Mouse (Mus musculus) heart, embryonic 14.5 days (tissue): ENCODE measurements at regions not wholly inside any gene's neighbourhood (a gene's known extent, or its start where the extent isn't known, plus 50 kb on each side); places are given as distances from the start of the nearest gene placed in this dataset.

Experiments
- ATAC-seq: fragments of 200-750 bp; cut with Nextera tagmentation; 2 replicates; pipeline ENCODE4 v1.8.0; 2017; ENCODE audit warnings: low read depth, moderate TSS enrichment; ENCODE audit not compliant: insufficient number of reproducible peaks, insufficient read depth, low FRiP score
- H3K27ac ChIP-seq, 2 experiments: fragments of 200-500 bp in 1 of 2; fragments of 300-500 bp in 1 of 2; sonication (generic) in 1 of 2; replicated peaks in 1 of 2; 2 replicates each; pipeline ENCODE4 v1.5.1; 2012 to 2014; ENCODE audit warnings: low read depth in 2 of 2, low read length in 2 of 2, control low read depth in 1 of 2, mild to moderate bottlenecking in 1 of 2, mixed read lengths in 1 of 2; ENCODE audit not compliant: control insufficient read depth in 1 of 2, insufficient read depth in 1 of 2
- H3K27me3 ChIP-seq: fragments of 300-500 bp; sonication (generic); 2 replicates; pipeline ENCODE4 v1.6.1; 2014; ENCODE audit warnings: mild to moderate bottlenecking, low read length, control low read depth; ENCODE audit not compliant: control insufficient read depth, insufficient read depth
- H3K36me3 ChIP-seq: fragments of 300-500 bp; sonication (generic); 2 replicates; pipeline ENCODE4 v1.6.1; 2014; ENCODE audit warnings: mild to moderate bottlenecking, control low read depth, low read length, mixed read lengths; ENCODE audit not compliant: control insufficient read depth, insufficient read depth
- H3K4me1 ChIP-seq, 2 experiments: fragments of 200-500 bp in 1 of 2; fragments of 300-500 bp in 1 of 2; sonication (generic) in 1 of 2; 2 replicates each; pipeline ENCODE4 v1.6.1; 2012 to 2014; ENCODE audit warnings: low read length in 2 of 2, control low read depth in 1 of 2, mixed read lengths in 1 of 2; ENCODE audit not compliant: control insufficient read depth in 2 of 2, insufficient read depth in 2 of 2
- H3K4me2 ChIP-seq: fragments of 300-500 bp; sonication (generic); 2 replicates; pipeline ENCODE4 v1.6.1; 2014; ENCODE audit warnings: mild to moderate bottlenecking, low read length
- H3K4me3 ChIP-seq, 2 experiments: fragments of 200-500 bp in 1 of 2; fragments of 300-500 bp in 1 of 2; sonication (generic) in 1 of 2; 2 replicates each; pipeline ENCODE4 v1.5.1; 2012 to 2014; ENCODE audit warnings: low read length in 2 of 2, mild to moderate bottlenecking in 2 of 2, control low read depth in 1 of 2, low read depth in 1 of 2, moderate library complexity in 1 of 2; ENCODE audit not compliant: control insufficient read depth in 1 of 2, insufficient read depth in 1 of 2
- H3K9ac ChIP-seq: fragments of 300-500 bp; sonication (generic); 2 replicates; pipeline ENCODE4 v1.6.1; 2014; ENCODE audit warnings: mild to moderate bottlenecking, low read length
- H3K9me3 ChIP-seq: fragments of 300-500 bp; sonication (generic); 2 replicates; pipeline ENCODE4 v1.6.1; 2016; ENCODE audit warnings: low read length, control low read depth; ENCODE audit not compliant: control insufficient read depth
- WGBS: fragments of 180-500 bp; shearing (Covaris S2); extraction: QIAGEN DNeasy Blood & Tissue Kit; methylation state at CpG from one replicate; pipeline ENCODE4 v1.1.7; 2014; 5-methylcytosine and 5-hydroxymethylcytosine counted together

GRCm38 (mm10) chrX:10833681-10834080 is 118.9 kb downstream of the Mid1ip1 start:
- Histone ChIP-seq H3K27me3 (no peaks in the 10 kb centered on the region), H3K27ac (no peak overlapping the region), H3K4me2 (no peak overlapping the region), H3K9me3 (no peaks in the 10 kb centered on the region), H3K4me1 (peaks cover 2 to 3% of the 10 kb centered on the region in 2 experiments; a peak in 2 of 4 replicates), H3K4me3 (no peak overlapping the region), H3K36me3 (no peaks in the 10 kb centered on the region), H3K9ac (no peak overlapping the region)
- WGBS: 25% methylated on average over 1 of the region's 1 CpGs
- no peak for ATAC-seq

GRCm38 (mm10) chrX:10857089-10857488 is 142.3 kb downstream of the Mid1ip1 start:
- no peaks in the 10 kb centered on the region for H3K27me3 ChIP-seq
- no peaks in the 10 kb centered on the region for H3K36me3 ChIP-seq
- H3K4me2 ChIP-seq: no peak overlapping the region
- H3K4me1 ChIP-seq: no peaks in the 10 kb centered on the region
- H3K9me3 ChIP-seq: no peaks in the 10 kb centered on the region
- 59% methylated on average over 6 of the region's 6 CpGs for WGBS
- no peak for ATAC-seq
- H3K27ac ChIP-seq: no peak overlapping the region
- H3K9ac ChIP-seq: no peak overlapping the region
- H3K4me3 ChIP-seq: no peak overlapping the region

GRCm38 (mm10) chrX:10857668-10858067 is 142.9 kb downstream of the Mid1ip1 start:
- no peak overlapping the region for H3K4me2 ChIP-seq
- no peaks in the 10 kb centered on the region for H3K4me1 ChIP-seq
- no peak overlapping the region for H3K27ac ChIP-seq
- WGBS: 52% methylated on average over 3 of the region's 3 CpGs
- H3K9me3 ChIP-seq: no peaks in the 10 kb centered on the region
- H3K27me3 ChIP-seq: no peaks in the 10 kb centered on the region
- no peak overlapping the region for H3K4me3 ChIP-seq
- H3K9ac ChIP-seq: no peak overlapping the region
- no peaks in the 10 kb centered on the region for H3K36me3 ChIP-seq
- no peak for ATAC-seq

GRCm38 (mm10) chrX:10871613-10872012 is 156.8 kb downstream of the Mid1ip1 start:
- Histone ChIP-seq H3K9ac (no peak overlapping the region), H3K4me3 (no peak overlapping the region), H3K4me1 (no peaks in the 10 kb centered on the region), H3K4me2 (no peak overlapping the region), H3K9me3 (no peaks in the 10 kb centered on the region), H3K27ac (no peak overlapping the region), H3K36me3 (no peaks in the 10 kb centered on the region), H3K27me3 (no peaks in the 10 kb centered on the region)
- WGBS: 66% methylated on average over 4 of the region's 4 CpGs
- no peak for ATAC-seq

GRCm38 (mm10) chrX:10877856-10878255 is 163.0 kb downstream of the Mid1ip1 start:
- H3K36me3 ChIP-seq: no peaks in the 10 kb centered on the region
- H3K4me1 ChIP-seq: no peaks in the 10 kb centered on the region
- H3K27me3 ChIP-seq: no peaks in the 10 kb centered on the region
- no peak overlapping the region for H3K27ac ChIP-seq
- no peak overlapping the region for H3K4me3 ChIP-seq
- no peak for ATAC-seq
- no peak overlapping the region for H3K9ac ChIP-seq
- no peak overlapping the region for H3K4me2 ChIP-seq
- WGBS: 87% methylated on average over 5 of the region's 5 CpGs
- H3K9me3 ChIP-seq: no peaks in the 10 kb centered on the region

GRCm38 (mm10) chrX:10878922-10879321 is 164.1 kb downstream of the Mid1ip1 start:
- no peak for ATAC-seq
- 79% methylated on average over 5 of the region's 5 CpGs for WGBS

GRCm38 (mm10) chrX:10883729-10884464 is 169.1 kb downstream of the Mid1ip1 start:
- H3K4me1 ChIP-seq: no peaks in the 10 kb centered on the region
- no peaks in the 10 kb centered on the region for H3K36me3 ChIP-seq
- no peak for ATAC-seq
- WGBS: 76% methylated on average over 11 of the region's 11 CpGs
- no peak overlapping the region for H3K4me2 ChIP-seq
- H3K27me3 ChIP-seq: no peaks in the 10 kb centered on the region
- no peaks in the 10 kb centered on the region for H3K9me3 ChIP-seq
- no peak overlapping the region for H3K27ac ChIP-seq
- H3K9ac ChIP-seq: no peak overlapping the region
- H3K4me3 ChIP-seq: no peak overlapping the region

More at GRCm38 (mm10) chrX:10878922-10879321, 164.1 kb downstream of the Mid1ip1 start:
- H3K4me1 ChIP-seq: no peaks in the 10 kb centered on the region
- H3K27me3 ChIP-seq: no peaks in the 10 kb centered on the region
- no peak overlapping the region for H3K9ac ChIP-seq
- H3K4me2 ChIP-seq: no peak overlapping the region
- no peaks in the 10 kb centered on the region for H3K9me3 ChIP-seq
- no peak overlapping the region for H3K27ac ChIP-seq
- H3K36me3 ChIP-seq: no peaks in the 10 kb centered on the region
- H3K4me3 ChIP-seq: no peak overlapping the region

- no peak overlapping the region for H3K4me3 ChIP-seq
- no peak overlapping the region for H3K27ac ChIP-seq
- no peaks in the 10 kb centered on the region for H3K9me3 ChIP-seq
- H3K36me3 ChIP-seq: no peaks in the 10 kb centered on the region
- no peaks in the 10 kb centered on the region for H3K27me3 ChIP-seq
- no peaks in the 10 kb centered on the region for H3K4me1 ChIP-seq
- H3K4me2 ChIP-seq: no peak overlapping the region
- H3K9ac ChIP-seq: no peak overlapping the region
- 89% methylated on average over 3 of the region's 3 CpGs for WGBS
- ATAC-seq: no peak
Observed at GRCm38 (mm10) chrX:10892815-10893214, 178.0 kb downstream of the Mid1ip1 start.
